Mouse (Mus musculus): Measurements from ENCODE around the gene Lbx2. TPM values are rescaled to one million over a fixed set of nuclear protein-coding genes. Genes with fewer than 3 reads are reported as not detected.

The Lbx2 gene
- total RNA-seq (2015; ENCODE audit: low replicate concordance) (not detected in 2 replicates), total RNA-seq (2017; ENCODE audit: low replicate concordance) (not detected in 2 replicates)

DNA sequence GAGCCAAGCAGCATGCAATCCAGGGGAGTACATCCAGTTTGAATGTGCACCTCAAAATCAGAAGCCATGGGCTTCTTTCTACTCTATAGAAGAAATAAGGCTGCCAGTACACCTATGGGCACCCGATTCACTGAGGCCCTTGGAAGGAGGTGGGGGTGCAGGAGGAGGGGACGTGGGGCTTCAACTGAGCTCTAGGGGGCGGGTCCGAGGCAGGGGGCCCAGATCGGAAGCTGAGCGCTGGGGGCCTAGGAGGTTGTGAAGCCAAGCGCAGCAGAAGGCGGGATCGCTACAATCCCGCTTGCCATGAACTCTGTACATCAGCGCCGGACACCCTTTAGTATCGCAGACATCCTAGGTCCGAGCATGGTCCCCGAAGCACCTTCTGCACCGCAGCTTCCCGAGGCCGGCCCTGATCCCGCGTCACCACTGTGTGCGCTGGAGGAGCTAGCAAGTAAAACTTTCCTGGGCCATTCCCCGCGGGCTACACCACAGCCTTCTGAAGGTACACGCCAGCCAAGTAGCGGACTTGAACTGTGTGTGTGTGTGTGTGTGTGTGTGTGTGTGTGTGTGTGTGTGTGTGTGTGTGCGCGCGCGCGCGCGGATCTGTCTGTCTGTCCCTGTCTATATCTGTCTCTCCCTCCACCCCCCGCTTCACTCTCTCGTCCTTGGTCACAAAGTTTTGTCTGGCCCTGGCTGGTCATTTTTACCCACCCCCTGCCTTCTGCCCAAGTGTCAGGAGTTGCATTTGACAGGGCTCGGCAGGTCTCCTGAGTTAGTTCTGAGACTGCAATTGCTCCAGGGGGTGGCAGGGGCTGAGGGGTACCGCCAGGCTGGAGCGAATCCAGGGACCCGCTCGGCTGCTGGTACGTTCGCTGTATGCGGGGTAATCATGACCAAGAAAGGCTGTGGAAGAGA, at the start of gene Lbx2:
Lbx2 (plus strand) TSS at position 247 of the 915 bp plus-strand sequence.
- no peak for ATAC-seq (replicated peaks; ENCODE audit: low FRiP score, poor library complexity, severe bottlenecking)

DNA sequence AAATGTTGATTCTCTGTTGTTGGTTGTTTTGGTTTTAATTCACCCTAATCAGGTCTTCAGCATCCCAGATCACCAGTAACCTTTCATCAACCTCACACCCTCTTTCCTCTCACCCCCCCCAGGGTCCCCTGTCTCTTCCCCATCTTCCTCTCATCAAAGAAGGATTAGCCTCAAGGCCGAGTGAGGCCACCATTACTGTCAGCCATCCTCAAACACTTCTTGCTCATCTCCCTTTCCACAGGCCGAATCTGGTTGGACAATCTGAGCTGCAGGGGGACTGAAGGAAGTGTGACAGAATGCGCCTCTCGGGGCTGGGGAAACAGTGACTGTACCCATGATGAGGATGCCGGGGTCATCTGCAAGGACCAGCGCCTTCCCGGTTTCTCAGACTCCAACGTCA, 49.0 kb upstream of the Lbx2 start:
- no peak for ATAC-seq (replicated peaks; ENCODE audit: low FRiP score, poor library complexity, severe bottlenecking)

DNA sequence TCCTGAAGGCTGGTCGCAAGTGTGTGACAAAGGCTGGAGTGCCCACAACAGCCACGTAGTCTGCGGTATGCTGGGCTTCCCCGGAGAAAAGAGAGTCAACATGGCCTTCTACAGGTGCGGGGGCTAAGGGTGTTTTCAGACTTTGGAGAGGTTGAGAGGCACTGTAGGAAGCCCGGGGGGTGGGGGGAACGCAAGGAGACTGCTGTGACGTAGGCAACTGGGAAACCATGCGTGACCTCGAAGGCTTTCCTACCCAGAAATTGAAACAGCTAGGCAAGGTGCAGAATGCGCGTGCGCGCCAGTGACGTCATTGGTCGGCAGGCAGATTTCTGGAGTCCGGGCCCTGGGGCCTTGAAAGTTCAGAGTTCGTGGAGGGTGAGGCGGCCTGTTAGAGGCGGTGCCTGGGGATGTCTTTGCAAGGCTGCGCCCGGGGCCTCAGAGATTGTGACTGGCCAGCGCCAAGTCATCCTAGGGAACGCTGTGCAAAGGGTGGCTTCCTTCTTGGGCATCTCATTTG, 47.6 kb upstream of the Lbx2 start:
- peak; percentile 94 for ATAC-seq (replicated peaks; ENCODE audit: low FRiP score, poor library complexity, severe bottlenecking)

DNA sequence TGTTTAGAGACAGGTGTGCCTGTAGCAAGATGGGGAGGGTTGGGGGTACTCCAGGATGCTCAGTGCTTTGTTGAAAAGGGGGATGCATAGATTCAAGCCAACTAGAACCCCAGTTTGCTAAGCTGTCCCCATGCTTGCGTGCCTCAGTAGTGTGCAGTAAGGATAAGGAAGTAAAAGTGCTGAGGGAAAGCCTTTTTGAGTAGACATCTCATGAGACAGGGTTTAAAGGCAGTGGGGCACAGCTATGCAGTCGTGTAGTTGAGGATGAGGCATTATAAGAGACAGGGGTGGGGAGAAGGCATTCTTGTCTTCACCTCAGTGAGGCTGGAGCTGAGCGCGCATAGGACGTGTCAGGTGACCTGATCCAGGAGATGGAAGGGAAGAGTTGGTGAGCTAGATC, 45.6 kb upstream of the Lbx2 start:
- no peak for ATAC-seq (replicated peaks; ENCODE audit: low FRiP score, poor library complexity, severe bottlenecking)

DNA sequence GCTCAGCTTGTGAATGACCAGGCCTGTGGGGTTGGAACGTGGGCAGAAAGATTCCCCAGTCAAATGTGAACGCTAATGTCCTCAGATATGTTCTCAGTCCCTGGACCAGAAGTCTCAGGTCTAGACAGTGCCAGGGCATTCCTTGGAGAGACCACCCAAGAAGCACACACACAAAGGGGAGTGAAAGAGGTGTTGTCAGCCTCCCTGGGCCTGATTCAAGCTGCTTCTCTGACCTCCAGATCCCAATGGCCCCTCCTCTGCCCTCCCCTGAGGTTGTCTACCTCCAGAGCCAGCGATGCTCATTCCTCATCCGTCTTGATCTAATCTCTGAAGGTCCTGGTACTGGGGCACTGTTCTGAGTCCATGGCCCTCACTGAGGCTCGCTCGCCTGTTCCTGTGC, 42.6 kb upstream of the Lbx2 start:
- ATAC-seq (replicated peaks; ENCODE audit: low FRiP score, poor library complexity, severe bottlenecking): no peak

DNA sequence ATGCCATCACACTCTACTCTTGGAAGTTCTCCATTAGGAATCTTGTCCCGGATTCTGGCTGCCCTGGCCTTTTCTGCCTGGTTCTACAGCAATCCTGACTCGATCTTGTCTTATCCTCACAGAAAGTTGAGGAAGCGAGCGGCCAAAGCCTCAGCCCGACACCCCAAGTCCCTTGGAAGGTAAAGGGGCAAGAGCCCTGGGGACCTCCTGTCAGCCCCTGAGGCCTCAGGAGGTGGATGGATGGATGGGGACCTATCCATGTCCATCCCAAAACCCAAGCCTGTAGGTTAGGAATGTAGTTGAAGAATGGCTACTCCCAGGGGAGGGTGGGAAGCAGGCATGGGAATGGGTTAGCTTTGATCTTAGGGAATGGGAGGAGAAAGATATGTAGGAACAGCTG, 42.2 kb upstream of the Lbx2 start:
- ATAC-seq (replicated peaks; ENCODE audit: low FRiP score, poor library complexity, severe bottlenecking): no peak

DNA sequence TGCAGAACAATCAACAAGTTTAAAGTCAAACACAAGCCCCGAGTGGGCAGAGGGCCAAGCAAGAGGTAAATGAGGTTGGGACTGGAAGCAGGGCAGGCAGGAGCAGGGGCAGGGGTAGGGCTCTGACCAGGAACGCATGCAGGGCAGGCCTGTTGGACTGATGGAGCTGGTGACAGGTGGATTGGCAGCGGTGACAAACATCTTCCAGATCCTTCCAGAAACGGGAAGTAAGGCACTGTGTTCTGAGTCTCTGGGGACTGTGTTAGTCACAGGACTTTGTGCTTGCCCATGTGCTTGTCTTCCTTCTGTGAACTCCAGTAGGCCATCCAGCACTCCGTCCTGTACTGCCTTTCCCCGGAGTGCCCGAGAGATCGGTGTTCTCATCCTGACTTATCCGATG, 41.4 kb upstream of the Lbx2 start:
- ATAC-seq (replicated peaks; ENCODE audit: low FRiP score, poor library complexity, severe bottlenecking): no peak

DNA sequence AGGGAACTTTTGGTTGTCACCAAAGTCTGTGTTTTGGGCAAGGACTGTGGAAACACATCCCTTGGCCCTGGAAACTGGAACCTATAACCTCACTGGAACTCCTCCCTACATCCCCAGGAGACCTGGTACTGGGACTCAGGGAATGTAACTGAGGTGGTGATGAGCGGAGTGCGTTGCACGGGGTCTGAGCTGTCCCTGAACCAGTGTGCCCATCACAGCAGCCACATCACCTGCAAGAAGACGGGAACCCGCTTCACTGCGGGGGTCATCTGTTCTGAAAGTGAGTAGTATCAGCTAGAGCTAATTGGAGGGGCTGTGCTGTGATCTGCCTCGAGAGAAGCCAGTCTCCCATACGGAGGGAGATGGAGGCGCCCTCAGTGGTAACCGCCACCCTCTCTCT, 36.8 kb upstream of the Lbx2 start:
- ATAC-seq (replicated peaks; ENCODE audit: low FRiP score, poor library complexity, severe bottlenecking): no peak

DNA sequence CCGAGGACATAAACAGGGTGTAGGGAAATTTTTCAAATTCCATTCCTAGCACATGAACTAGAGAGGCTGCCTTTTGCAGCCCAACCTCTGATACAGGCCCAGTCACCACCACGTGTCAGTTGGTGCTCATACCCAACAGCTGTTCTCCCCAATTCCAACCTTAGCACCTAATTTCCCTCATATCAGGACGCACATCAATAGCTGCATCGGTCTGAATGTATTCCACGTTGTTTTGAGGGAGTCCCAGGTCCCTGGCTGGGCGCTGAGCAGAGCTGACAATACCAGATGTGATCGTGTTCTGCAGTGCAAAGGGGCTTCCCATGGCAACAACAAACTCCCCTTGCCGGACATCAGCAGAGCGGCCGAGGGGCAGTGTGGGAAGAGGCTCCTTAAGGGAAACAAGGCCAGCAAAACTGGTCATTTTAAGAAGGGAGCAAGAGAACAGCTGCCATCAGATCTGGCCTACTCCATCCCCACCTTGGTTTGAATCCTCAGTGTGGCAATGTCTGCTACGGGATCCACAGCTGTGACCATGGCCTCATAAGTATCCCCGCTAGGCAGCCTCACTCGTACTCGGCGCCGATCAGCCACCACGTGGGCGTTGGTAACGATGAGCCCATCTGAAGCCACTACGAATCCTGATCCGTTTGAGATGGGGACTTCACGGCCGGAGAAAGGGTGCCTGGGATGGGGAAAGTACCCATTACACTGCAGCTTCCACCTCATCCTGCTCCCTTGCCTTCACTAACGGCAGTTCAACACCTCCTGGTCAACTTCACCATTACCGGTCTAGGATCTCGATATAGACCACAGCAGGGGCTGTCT, 32.8 kb upstream of the Lbx2 start:
- ATAC-seq (replicated peaks; ENCODE audit: low FRiP score, poor library complexity, severe bottlenecking): peak; percentile 46

DNA sequence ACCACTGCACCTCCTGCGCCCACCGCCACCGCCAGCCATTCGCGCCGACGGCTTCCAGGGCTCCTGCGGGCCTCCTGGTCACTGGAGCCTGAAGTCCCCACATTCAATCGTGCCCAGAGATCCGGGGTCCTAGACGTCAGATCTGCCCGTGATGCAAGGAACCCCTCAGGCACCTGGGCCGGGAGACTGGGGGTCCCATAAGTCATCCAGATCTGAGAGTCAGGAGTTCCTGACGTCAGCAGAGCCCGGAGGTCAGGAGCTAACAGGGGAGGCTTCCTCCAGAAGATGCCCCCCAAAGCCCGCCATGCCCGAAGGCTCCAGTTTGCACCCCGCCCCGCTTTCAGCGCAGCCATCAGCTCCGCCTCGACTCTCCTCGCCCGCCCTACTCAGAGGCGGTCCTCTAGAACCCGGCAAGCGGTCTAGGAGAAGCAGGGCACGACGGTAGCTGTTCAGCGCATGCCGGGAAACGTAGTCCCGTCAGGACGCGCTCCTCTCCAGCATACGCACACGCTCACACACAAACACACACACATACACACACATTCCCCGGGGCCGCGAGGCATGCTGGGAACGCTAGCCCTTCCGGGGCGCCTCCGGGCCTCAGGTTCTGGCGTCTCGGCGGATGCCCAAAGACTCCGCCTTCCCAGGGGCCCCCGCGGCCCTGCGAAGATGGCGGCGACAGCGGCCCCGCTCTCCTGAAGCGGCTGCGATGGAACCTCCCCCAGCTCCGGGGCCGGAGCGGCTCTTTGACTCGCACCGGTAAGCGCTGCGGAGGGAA, 31.9 kb upstream of the Lbx2 start, which contains the start of gene Aup1:
Aup1 (plus strand) TSS at position 448 of the 778 bp plus-strand sequence.
- ATAC-seq (replicated peaks; ENCODE audit: low FRiP score, poor library complexity, severe bottlenecking): peak; percentile 84

DNA sequence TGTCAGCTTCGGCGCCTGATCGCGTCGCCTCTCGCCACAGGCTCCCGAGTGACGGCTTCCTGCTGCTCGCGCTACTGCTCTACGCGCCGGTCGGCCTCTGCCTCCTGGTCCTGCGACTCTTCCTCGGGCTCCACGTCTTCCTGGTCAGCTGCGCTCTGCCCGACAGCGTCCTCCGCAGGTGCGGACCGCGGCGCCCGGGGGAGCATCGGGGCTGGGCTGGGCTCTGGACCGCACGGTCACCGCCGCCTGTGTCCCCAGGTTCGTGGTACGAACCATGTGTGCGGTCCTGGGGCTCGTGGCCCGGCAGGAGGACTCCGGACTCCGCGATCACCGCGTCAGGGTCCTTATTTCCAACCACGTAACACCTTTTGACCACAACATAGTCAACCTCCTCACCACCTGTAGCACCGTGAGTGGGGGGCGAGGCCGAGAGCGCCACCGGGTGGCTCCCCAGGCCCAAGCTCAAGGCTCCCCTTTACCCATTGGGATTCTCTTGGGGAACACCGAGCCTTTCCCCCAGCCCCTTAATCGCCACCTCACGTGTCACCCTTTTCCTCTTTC, 31.2 kb upstream of the Lbx2 start, which contains the start of gene Htra2:
Htra2 (minus strand) TSS at position 403 of the 561 bp plus-strand sequence.
- ATAC-seq (replicated peaks; ENCODE audit: low FRiP score, poor library complexity, severe bottlenecking): peak; percentile 23

DNA sequence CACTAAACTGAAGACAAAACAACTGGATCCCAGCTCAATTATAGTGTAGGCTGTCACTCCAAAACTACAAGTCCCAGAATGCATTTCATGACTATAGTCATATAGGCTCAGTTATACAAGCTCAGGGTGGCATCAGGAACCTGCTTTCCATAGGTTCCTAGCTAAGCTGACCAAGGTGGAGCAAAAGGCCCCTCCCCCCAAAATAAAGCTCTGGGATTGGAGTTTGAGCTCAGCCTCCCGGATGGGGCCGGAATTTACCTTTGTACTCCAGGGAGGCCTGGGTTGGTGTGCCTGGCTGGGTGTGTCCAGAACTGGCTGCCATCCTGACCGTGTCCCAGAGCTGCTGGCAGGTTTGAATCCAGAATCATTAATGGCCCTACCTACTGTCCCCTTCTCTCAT, 28.4 kb upstream of the Lbx2 start, which contains the start of gene Dqx1:
Dqx1 (plus strand) TSS at position 55 of the 400 bp plus-strand sequence.
- ATAC-seq (replicated peaks; ENCODE audit: low FRiP score, poor library complexity, severe bottlenecking): no peak

DNA sequence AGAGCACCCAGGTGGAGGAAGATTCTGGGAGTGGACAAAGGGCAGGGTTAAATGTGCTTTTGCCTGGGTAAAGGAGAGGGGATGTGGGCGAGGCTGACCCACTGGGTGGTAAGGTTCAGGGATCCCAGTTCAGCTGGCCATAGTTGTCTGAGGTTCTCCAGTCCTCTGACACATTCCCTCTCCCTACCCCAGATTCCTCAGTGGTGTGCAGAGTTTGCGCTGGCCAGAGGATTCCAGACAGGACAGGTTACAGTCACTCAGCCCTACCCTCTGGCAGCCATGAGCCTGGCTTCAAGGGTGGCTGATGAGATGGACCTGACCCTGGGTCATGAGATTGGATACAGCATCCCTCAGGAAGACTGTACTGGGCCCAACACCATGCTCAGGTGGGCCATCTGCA, 27.4 kb upstream of the Lbx2 start:
- ATAC-seq (replicated peaks; ENCODE audit: low FRiP score, poor library complexity, severe bottlenecking): no peak

DNA sequence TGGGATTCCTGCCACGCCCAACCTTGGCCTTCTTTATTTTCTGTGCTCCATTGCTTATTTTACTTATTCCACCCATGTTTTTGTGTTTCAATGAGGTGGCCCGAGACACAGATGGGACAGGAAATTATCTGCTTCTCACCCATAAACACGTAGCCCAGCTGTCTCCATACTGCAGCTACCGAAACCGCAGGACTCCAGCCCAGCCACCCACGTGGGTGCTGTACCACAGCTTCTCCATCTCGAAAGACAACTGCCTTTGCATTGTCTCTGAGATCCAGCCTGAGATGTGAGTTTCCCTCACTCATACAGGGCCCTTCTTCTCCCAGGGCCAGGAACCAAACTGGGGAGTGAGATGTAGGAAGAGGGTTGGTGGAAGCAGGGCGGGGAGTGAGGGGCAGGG, 20.2 kb upstream of the Lbx2 start:
- no peak for ATAC-seq (replicated peaks; ENCODE audit: low FRiP score, poor library complexity, severe bottlenecking)

DNA sequence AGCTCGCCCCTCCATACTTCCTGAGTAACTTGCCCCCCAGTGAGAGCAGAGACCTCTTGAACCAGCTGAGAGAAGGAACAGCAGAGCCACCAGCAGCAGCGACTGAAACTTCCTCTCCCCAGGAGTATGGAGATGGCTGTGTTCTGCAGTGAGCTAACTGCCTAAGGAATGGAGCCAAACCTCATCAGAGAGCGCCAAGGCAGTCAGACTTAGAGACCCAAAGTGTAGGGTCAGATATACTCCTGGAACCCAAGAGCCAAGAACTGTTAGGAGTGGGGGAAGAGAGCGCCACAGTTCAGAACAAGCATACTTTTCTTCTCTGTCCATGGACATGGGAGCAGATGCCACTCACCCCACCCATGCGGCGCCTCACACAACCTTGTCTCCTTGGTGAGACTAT, 19.7 kb upstream of the Lbx2 start:
- ATAC-seq (replicated peaks; ENCODE audit: low FRiP score, poor library complexity, severe bottlenecking): no peak

DNA sequence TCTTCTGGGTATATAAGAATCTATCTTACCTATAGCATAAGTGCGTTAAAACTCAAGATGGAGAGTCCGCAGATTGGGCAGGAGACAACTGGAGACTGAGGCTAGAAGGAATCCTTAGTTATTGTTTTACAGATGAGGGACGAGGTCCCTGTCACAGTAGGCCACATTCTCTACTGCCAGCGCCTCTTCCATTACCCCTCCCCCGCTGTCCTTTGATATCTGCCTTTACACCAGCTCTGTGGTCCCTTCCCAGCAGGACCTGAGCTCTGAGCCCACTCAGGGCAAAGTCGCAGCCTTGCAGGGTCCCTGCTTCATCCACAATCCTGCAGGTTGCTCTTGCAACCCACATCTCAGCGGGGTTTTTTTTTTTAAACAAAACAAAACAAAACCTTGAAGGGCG, 17.9 kb upstream of the Lbx2 start:
- no peak for ATAC-seq (replicated peaks; ENCODE audit: low FRiP score, poor library complexity, severe bottlenecking)

DNA sequence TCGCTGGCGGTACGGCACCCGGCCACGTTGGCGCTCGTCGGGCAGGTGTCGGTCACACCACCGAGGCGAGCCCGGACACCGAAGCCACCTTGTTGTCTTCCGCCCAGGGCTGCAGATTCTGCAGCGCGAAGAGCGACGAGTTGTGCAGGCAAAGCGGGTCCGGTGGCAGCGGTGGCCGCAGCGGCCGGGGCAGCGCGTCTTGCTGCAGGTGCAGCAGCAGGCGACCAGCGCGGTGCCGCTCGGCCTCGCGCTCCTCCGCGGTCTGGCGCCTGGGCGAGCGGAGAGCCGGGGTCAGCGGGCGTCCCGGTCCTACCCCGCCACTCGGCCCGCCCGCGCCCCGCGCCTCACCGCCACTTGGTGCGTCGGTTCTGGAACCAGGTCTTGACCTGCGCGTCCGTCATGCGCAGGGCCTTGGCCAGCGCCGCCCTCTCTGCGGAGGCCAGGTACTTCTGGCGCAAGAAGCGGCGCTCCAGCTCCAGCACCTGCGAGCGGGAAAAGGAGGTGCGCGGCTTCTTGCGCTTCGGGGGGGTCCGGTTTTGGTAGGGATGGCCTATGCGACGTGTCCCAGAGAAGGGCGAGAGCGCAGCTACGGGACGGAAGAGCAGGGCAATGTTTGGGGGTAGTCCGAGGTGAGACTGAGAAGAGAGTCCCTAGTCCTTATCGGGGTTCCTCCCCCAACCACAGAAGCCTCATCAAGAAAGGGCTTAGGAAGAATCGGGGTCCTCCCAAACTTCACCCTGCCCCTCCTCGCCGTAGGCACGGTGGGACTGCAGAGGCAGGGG, 17.3 kb upstream of the Lbx2 start:
- ATAC-seq (replicated peaks; ENCODE audit: low FRiP score, poor library complexity, severe bottlenecking): no peak

DNA sequence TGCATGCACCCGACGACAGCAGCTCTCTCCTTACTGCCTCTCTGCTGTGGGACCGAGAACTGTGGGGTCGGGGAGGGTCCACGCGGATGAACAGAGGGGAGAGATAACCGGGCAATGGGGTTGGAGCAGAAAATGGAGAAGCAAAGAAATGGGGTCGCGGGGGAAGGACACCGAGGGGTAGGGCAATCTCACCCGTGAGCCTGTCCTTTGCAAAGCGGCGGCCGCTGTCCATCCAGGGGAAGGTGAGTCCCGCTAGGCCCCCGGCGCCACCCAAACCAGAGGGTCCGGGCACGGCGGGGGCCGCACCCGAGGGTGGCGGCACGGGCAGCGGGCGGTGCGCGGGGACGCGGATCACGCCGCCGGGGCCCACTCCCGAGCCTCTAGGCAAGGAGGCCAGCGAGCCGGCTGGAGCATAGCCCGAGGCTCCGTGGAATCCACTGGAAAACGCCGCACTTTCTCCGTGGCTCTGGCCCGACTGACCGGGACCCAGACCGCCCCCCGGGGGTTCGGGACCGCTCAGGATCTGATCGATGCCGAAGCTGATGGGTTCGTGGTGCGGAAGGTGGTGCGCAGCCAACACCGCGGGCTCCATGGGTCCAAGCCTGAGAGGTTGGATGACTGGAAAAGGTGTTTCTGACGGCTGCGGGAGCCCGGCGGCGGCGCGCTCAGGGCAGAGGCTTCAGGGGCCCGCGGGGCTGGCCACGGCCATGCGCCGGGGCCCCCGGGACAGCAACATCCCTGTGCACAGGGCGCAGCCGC, 16.5 kb upstream of the Lbx2 start:
- no peak for ATAC-seq (replicated peaks; ENCODE audit: low FRiP score, poor library complexity, severe bottlenecking)

DNA sequence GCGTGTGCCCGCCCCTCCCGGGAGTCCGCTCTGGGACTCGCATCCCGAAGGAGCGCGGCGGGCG, 16.1 kb upstream of the Lbx2 start, which contains the start of gene Tlx2:
Tlx2 (minus strand) TSS at position 47 of the 64 bp plus-strand sequence.
- no peak for ATAC-seq (replicated peaks; ENCODE audit: low FRiP score, poor library complexity, severe bottlenecking)
